Comparison of ENCODE assay signal across 9 mouse cellular contexts in the genomic region with DNA sequence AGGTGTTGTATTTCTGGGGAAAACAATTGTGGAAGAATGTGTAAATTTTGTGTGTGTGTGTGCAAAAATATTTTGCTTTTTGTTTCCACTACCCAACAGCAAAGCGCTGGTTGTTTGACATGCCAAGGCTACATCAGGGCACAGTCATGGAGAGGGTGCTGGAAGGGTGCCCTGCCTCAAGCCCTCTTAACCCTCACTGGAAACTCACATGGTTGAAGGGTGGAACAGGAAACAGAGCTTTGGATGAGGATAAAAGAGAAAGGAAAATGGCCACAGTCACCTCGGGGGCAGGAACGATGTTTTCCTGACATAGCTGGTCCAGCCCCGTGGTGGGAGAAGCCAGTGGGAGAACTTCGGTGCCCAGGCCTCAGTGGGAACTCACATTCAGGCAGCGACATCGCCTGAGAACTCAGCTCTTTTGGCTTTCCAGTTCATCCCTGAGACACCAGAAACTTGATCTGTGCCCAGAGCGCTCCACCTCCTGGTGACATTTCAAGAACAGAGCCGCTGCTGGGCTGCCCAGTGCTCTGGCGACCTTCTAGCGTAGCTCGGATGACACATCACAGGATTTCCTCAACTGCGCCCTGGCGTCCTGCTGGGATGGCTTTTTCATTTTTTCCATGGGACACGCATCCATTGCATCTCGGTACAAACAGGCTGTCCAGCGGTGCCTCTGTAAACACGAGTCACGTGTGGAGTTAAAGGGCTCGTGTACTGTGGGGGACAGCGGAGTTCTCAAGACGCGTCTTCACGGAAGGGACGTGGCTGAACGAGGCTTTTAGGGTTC. TPM values are rescaled to one million over a fixed set of nuclear protein-coding genes. Genes with fewer than 3 reads are reported as not detected.
DNase-seq lines count a peak whose midpoint lies in the region; ATAC-seq and TF ChIP-seq lines count a peak whose summit lies in the region.
"Had no signal": no experiment of that assay in that cellular context is flagged by ENCODE, and none has a peak within 500 bp of the region (broad histone marks: within the 10 kb centered on the region; RNA-seq: fewer than 3 reads in every experiment).

No protein-coding gene starts in this region.

- peak overlapping the region; percentile 18 for H3K4me2 ChIP-seq in embryonic facial prominence, embryonic 15.5 days (replicated peaks)
- H3K4me2 ChIP-seq in hindbrain, embryonic 14.5 days (replicated peaks) = peak overlapping the region; percentile 13

- H3K79me2 ChIP-seq in liver, adult 2 months (ENCODE audit: control insufficient read depth, insufficient read depth, low read length) = no peaks in the 10 kb centered on the region

- peak; percentile 36 to 47 for DNase-seq in cerebellum, adult 2 months
- no peak for DNase-seq in cerebellum, adult 9-10 months
- DNase-seq in hindbrain, embryonic 14.5 days (ENCODE audit: low spot score) = no peak
- DNase-seq in liver, adult 2 months (ENCODE audit: extremely low read depth, low read depth, low spot score) = peak; percentile 50
- DNase-seq in neural tube, embryonic 10.5 days (ENCODE audit: extremely low spot score, low spot score) = peak; percentile 19
- no peak for DNase-seq in layer of hippocampus, postnatal 25 days (ENCODE audit: extremely low spot score in 1 of 2, low spot score in 1 of 2)
- no peak for DNase-seq in layer of hippocampus, adult 8-10 months (ENCODE audit: low spot score in 2 of 2)

- no peak overlapping the region for H3K9ac ChIP-seq in embryonic facial prominence, embryonic 15.5 days
- H3K9ac ChIP-seq in hindbrain, embryonic 14.5 days = no peak overlapping the region
- no peak overlapping the region for H3K9ac ChIP-seq in liver, adult 2 months (ENCODE audit: low read depth, low read length)

- no peaks in the 10 kb centered on the region for H3K27me3 ChIP-seq in cerebellum, adult 2 months (ENCODE audit: control insufficient read depth, insufficient read depth, low read length)
- no peaks in the 10 kb centered on the region for H3K27me3 ChIP-seq in embryonic facial prominence, embryonic 15.5 days
- H3K27me3 ChIP-seq in hindbrain, embryonic 14.5 days (ENCODE audit: control insufficient read depth, insufficient read depth, low read length) = no peaks in the 10 kb centered on the region; the same call in 1 of the 2 replicates
- no peaks in the 10 kb centered on the region for H3K27me3 ChIP-seq in liver, adult 2 months (ENCODE audit: control insufficient read depth, insufficient read depth, low read length)

- no peak for TF ChIP-seq POLR2A in cerebellum, adult 2 months (IDR thresholded peaks at IDR 0.05; ENCODE audit: borderline replicate concordance, insufficient read depth, low read length)
- no peak for TF ChIP-seq POLR2A in liver, adult 2 months (IDR thresholded peaks at IDR 0.05; ENCODE audit: extremely low read depth, insufficient read depth, low read length)

- 22% methylated on average over 26 of the region's 26 CpGs for WGBS in cerebellum, adult 2 months
- WGBS in embryonic facial prominence, embryonic 15.5 days = 44% methylated on average over 26 of the region's 26 CpGs
- WGBS in hindbrain, embryonic 14.5 days = 48% methylated on average over 26 of the region's 26 CpGs
- 34% methylated on average over 26 of the region's 26 CpGs for WGBS in liver, adult 2 months

- peak overlapping the region; percentile 50 for H3K4me3 ChIP-seq in cerebellum, adult 2 months (replicated peaks; ENCODE audit: insufficient read depth, low read depth, low read length)
- H3K4me3 ChIP-seq in embryonic facial prominence, embryonic 15.5 days (replicated peaks) = no peak overlapping the region
- H3K4me3 ChIP-seq in hindbrain, embryonic 14.5 days (replicated peaks; ENCODE audit: low read length) = no peak overlapping the region
- H3K4me3 ChIP-seq in liver, adult 2 months (ENCODE audit: insufficient read depth, low read depth, low read length) = no peak overlapping the region; the same call in 1 of the 2 replicates
- H3K4me3 ChIP-seq: erythroblast, embryonic 14.5 days had no signal

- no peak for ATAC-seq in embryonic facial prominence, embryonic 15.5 days (ENCODE audit: insufficient number of reproducible peaks, low FRiP score, low TSS enrichment, low read depth)
- ATAC-seq in hindbrain, embryonic 14.5 days (ENCODE audit: low FRiP score) = no peak

- H3K4me1 ChIP-seq in cerebellum, adult 2 months (ENCODE audit: control insufficient read depth, insufficient read depth, low read length) = peaks cover 4% of the 10 kb centered on the region; the same call in 1 of the 2 replicates
- H3K4me1 ChIP-seq in embryonic facial prominence, embryonic 15.5 days = 0 out of 2 replicates have a peak, but pooled peaks cover 5% of the 10 kb centered on the region
- H3K4me1 ChIP-seq in hindbrain, embryonic 14.5 days (replicated peaks; ENCODE audit: control insufficient read depth, insufficient read depth, low read length) = no peaks in the 10 kb centered on the region
- H3K4me1 ChIP-seq in liver, adult 2 months (ENCODE audit: control insufficient read depth, insufficient read depth, low read length) = peaks cover 2% of the 10 kb centered on the region; the same call in 1 of the 2 replicates

- no peaks in the 10 kb centered on the region for H3K36me3 ChIP-seq in embryonic facial prominence, embryonic 15.5 days
- no peaks in the 10 kb centered on the region for H3K36me3 ChIP-seq in hindbrain, embryonic 14.5 days (replicated peaks; ENCODE audit: control insufficient read depth, insufficient read depth)
- no peaks in the 10 kb centered on the region for H3K36me3 ChIP-seq in liver, adult 2 months (ENCODE audit: control insufficient read depth, insufficient read depth, low read length)

- TF ChIP-seq CTCF in cerebellum, adult 2 months (IDR thresholded peaks at IDR 0.05; ENCODE audit: borderline replicate concordance, insufficient read depth, low read depth, low read length) = 0 out of 2 replicates have a peak, but pooled peaks have one; percentile 5
- peak; percentile 53 for TF ChIP-seq CTCF in liver, adult 2 months (IDR thresholded peaks at IDR 0.05; ENCODE audit: low read depth, low read length)

- H3K27ac ChIP-seq in cerebellum, adult 2 months (ENCODE audit: insufficient read depth, low read length) = no peak overlapping the region
- no peak overlapping the region for H3K27ac ChIP-seq in embryonic facial prominence, embryonic 15.5 days (replicated peaks)
- H3K27ac ChIP-seq in hindbrain, embryonic 14.5 days = no peak overlapping the region
- H3K27ac ChIP-seq in liver, adult 2 months (replicated peaks; ENCODE audit: insufficient read depth, low read depth, low read length) = no peak overlapping the region

- H3K9me3 ChIP-seq in embryonic facial prominence, embryonic 15.5 days (replicated peaks) = no peaks in the 10 kb centered on the region
- no peaks in the 10 kb centered on the region for H3K9me3 ChIP-seq in hindbrain, embryonic 14.5 days (ENCODE audit: control insufficient read depth, low read length)

RNA-seq across cellular contexts. Expression of a gene that starts 6.8 kb away (rescaled TPM):
- polyA plus RNA-seq in cerebellum, adult 2 months (2012; rRNA removed) = 13.5 and 14.6 TPM in 2 replicates
- polyA plus RNA-seq in embryonic facial prominence, embryonic 15.5 days (2015; fragmentation: Nextera tagmentation; extraction: Ambion mirVana) = 4.9 and 5.7 TPM in 2 replicates
- 4.6 and 5.5 TPM in 2 replicates for polyA plus RNA-seq in hindbrain, embryonic 14.5 days (2014; fragmentation: Nextera tagmentation; extraction: Ambion mirVana)
- 18.4 and 27.8 TPM in 2 replicates for total RNA-seq in liver, adult 2 months (2014; rRNA removed)
- polyA plus RNA-seq in liver, adult 2 months (2012; rRNA removed) = 11.8 and 12.7 TPM in 2 replicates
- 10 to 100 TPM; 73.1 to 84.5 TPM for total RNA-seq in layer of hippocampus, postnatal 25 days (2021)
- 10 to 100 TPM; 67.3 to 86.5 (median 79.2) TPM for total RNA-seq in layer of hippocampus, adult 8-10 months (2022)
- polyA plus RNA-seq: erythroblast, embryonic 14.5 days had no signal

Comparison
In these comparisons a context has a peak if more than half of its experiments do, and no peak if none do; other contexts are left out.
1. DNase-seq: peak in cerebellum, adult 2 months (2 of 2), liver, adult 2 months (single experiment) and neural tube, embryonic 10.5 days (single experiment); none in cerebellum, adult 9-10 months (single experiment), hindbrain, embryonic 14.5 days (single experiment), layer of hippocampus, postnatal 25 days (0 of 2) and layer of hippocampus, adult 8-10 months (0 of 2).